Mouse (Mus musculus): ENCODE results near the gene Trub1. TPM values are rescaled to one million over a fixed set of nuclear protein-coding genes. Genes with fewer than 3 reads are reported as not detected.

Gene Trub1
- polyA plus RNA-seq, 1 experiment = 8.1 TPM

DNA sequence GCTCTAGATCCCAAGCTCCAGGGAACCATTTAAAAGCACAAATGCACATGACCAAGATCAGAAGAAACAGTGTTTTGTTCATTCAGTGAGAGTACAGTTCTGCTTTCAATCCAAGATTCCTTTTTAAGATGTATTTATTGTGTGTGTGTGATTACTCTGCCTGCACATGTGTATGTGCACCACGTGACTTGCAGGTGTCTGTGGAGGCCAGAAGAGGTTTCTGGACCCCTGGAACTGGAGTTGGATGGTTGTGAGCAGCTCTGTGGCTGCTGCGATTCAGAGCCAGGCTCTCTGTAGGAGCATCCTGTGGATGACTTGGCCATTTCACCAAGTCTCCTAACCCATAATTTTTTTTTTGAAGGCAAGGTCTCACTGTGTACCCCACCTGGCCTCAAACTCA lies 73.0 kb downstream of the Trub1 start:
- no peaks in the 10 kb centered on the region for H3K27me3 ChIP-seq (ENCODE audit: control insufficient read depth, insufficient read depth, low read length)
- no peak for DNase-seq
- no peak overlapping the region for H3K27ac ChIP-seq (ENCODE audit: control insufficient read depth, insufficient read depth, low read length)
- H3K4me3 ChIP-seq (ENCODE audit: control insufficient read depth, insufficient read depth, low read length) = no peak overlapping the region
- no peaks in the 10 kb centered on the region for H3K4me1 ChIP-seq (replicated peaks; ENCODE audit: control insufficient read depth, insufficient read depth, low read length)
- WGBS = 60% methylated on average over 2 of the region's 2 CpGs
- TF ChIP-seq CTCF (IDR thresholded peaks at IDR 0.05; ENCODE audit: borderline replicate concordance, control insufficient read depth, extremely low read depth, insufficient read depth, low read length, poor library complexity) = no peak
- TF ChIP-seq POLR2A (IDR thresholded peaks at IDR 0.05; ENCODE audit: control insufficient read depth, extremely low read depth, insufficient read depth, low read length, poor library complexity) = no peak
- H3K36me3 ChIP-seq (ENCODE audit: control insufficient read depth, insufficient read depth, low read length) = no peaks in the 10 kb centered on the region

- DNase-seq = no peak
- H3K27ac ChIP-seq (ENCODE audit: control insufficient read depth, insufficient read depth, low read length) = no peak overlapping the region
- no peaks in the 10 kb centered on the region for H3K36me3 ChIP-seq (ENCODE audit: control insufficient read depth, insufficient read depth, low read length)
- no peak overlapping the region for H3K4me3 ChIP-seq (ENCODE audit: control insufficient read depth, insufficient read depth, low read length)
- 91% methylated on average over 4 of the region's 4 CpGs for WGBS
- TF ChIP-seq POLR2A (IDR thresholded peaks at IDR 0.05; ENCODE audit: control insufficient read depth, extremely low read depth, insufficient read depth, low read length, poor library complexity) (no peak), CTCF (IDR thresholded peaks at IDR 0.05; ENCODE audit: borderline replicate concordance, control insufficient read depth, extremely low read depth, insufficient read depth, low read length, poor library complexity) (no peak)
- H3K4me1 ChIP-seq (replicated peaks; ENCODE audit: control insufficient read depth, insufficient read depth, low read length) = no peaks in the 10 kb centered on the region
- no peaks in the 10 kb centered on the region for H3K27me3 ChIP-seq (ENCODE audit: control insufficient read depth, insufficient read depth, low read length)
These were observed 77.5 kb downstream of the Trub1 start for GRCm38 (mm10) chr19:57530212-57530611.

DNA sequence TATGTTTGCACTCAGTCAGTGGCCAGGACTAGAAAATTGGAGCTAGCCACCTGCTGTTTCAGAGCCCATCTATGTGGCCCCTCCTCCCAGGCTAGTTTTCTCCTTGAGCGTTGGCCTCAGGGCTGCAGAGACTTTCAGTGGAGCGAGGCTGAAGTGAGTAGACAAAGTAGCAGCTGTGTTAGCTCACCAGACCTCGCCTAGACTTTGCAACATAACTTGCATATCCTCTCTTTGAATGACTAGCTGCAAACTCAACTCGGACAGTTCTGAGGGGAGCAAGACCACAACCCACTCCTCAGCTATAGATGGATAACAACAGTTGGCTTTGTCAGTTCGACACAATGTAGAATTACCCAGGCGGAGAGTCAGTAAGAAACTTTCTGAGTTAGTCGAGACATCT lies 81.5 kb downstream of the Trub1 start:
- 91% methylated on average over 7 of the region's 7 CpGs for WGBS
- H3K27ac ChIP-seq (ENCODE audit: control insufficient read depth, insufficient read depth, low read length) = no peak overlapping the region
- H3K4me1 ChIP-seq (replicated peaks; ENCODE audit: control insufficient read depth, insufficient read depth, low read length) = no peaks in the 10 kb centered on the region
- H3K27me3 ChIP-seq (ENCODE audit: control insufficient read depth, insufficient read depth, low read length) = no peaks in the 10 kb centered on the region
- no peak for DNase-seq
- no peaks in the 10 kb centered on the region for H3K36me3 ChIP-seq (ENCODE audit: control insufficient read depth, insufficient read depth, low read length)
- TF ChIP-seq POLR2A (IDR thresholded peaks at IDR 0.05; ENCODE audit: control insufficient read depth, extremely low read depth, insufficient read depth, low read length, poor library complexity) (no peak), CTCF (IDR thresholded peaks at IDR 0.05; ENCODE audit: borderline replicate concordance, control insufficient read depth, extremely low read depth, insufficient read depth, low read length, poor library complexity) (no peak)
- H3K4me3 ChIP-seq (ENCODE audit: control insufficient read depth, insufficient read depth, low read length) = no peak overlapping the region

- Histone ChIP-seq H3K36me3 (ENCODE audit: control insufficient read depth, insufficient read depth, low read length) (no peaks in the 10 kb centered on the region), H3K27ac (ENCODE audit: control insufficient read depth, insufficient read depth, low read length) (no peak overlapping the region), H3K4me3 (ENCODE audit: control insufficient read depth, insufficient read depth, low read length) (no peak overlapping the region), H3K4me1 (replicated peaks; ENCODE audit: control insufficient read depth, insufficient read depth, low read length) (no peaks in the 10 kb centered on the region), H3K27me3 (ENCODE audit: control insufficient read depth, insufficient read depth, low read length) (no peaks in the 10 kb centered on the region)
- no peak for DNase-seq
- WGBS = 86% methylated on average over 5 of the region's 5 CpGs
- TF ChIP-seq CTCF (IDR thresholded peaks at IDR 0.05; ENCODE audit: borderline replicate concordance, control insufficient read depth, extremely low read depth, insufficient read depth, low read length, poor library complexity) = no peak
- no peak for TF ChIP-seq POLR2A (IDR thresholded peaks at IDR 0.05; ENCODE audit: control insufficient read depth, extremely low read depth, insufficient read depth, low read length, poor library complexity)
These were observed 83.8 kb downstream of the Trub1 start for GRCm38 (mm10) chr19:57536512-57536911.

GRCm38 (mm10) chr19:57537510-57538182 lies 84.9 kb downstream of the Trub1 start:
- DNase-seq = no peak
- Histone ChIP-seq H3K4me3 (ENCODE audit: control insufficient read depth, insufficient read depth, low read length) (no peak overlapping the region), H3K4me1 (replicated peaks; ENCODE audit: control insufficient read depth, insufficient read depth, low read length) (no peaks in the 10 kb centered on the region), H3K27me3 (ENCODE audit: control insufficient read depth, insufficient read depth, low read length) (no peaks in the 10 kb centered on the region), H3K36me3 (ENCODE audit: control insufficient read depth, insufficient read depth, low read length) (no peaks in the 10 kb centered on the region), H3K27ac (ENCODE audit: control insufficient read depth, insufficient read depth, low read length) (no peak overlapping the region)
- 93% methylated on average over 7 of the region's 7 CpGs for WGBS
- TF ChIP-seq POLR2A (IDR thresholded peaks at IDR 0.05; ENCODE audit: control insufficient read depth, extremely low read depth, insufficient read depth, low read length, poor library complexity) = no peak
- TF ChIP-seq CTCF (IDR thresholded peaks at IDR 0.05; ENCODE audit: borderline replicate concordance, control insufficient read depth, extremely low read depth, insufficient read depth, low read length, poor library complexity) = no peak

- H3K4me3 ChIP-seq (ENCODE audit: control insufficient read depth, insufficient read depth, low read length) = no peak overlapping the region
- TF ChIP-seq POLR2A (IDR thresholded peaks at IDR 0.05; ENCODE audit: control insufficient read depth, extremely low read depth, insufficient read depth, low read length, poor library complexity) (no peak), CTCF (IDR thresholded peaks at IDR 0.05; ENCODE audit: borderline replicate concordance, control insufficient read depth, extremely low read depth, insufficient read depth, low read length, poor library complexity) (no peak)
- H3K4me1 ChIP-seq (replicated peaks; ENCODE audit: control insufficient read depth, insufficient read depth, low read length) = no peaks in the 10 kb centered on the region
- no peak overlapping the region for H3K27ac ChIP-seq (ENCODE audit: control insufficient read depth, insufficient read depth, low read length)
- DNase-seq = no peak
- H3K27me3 ChIP-seq (ENCODE audit: control insufficient read depth, insufficient read depth, low read length) = no peaks in the 10 kb centered on the region
- WGBS = 98% methylated on average over 11 of the region's 11 CpGs
- H3K36me3 ChIP-seq (ENCODE audit: control insufficient read depth, insufficient read depth, low read length) = no peaks in the 10 kb centered on the region
These were observed 87.4 kb downstream of the Trub1 start for GRCm38 (mm10) chr19:57540118-57540517.

Other genes starting within 250 kb of the Trub1 start
- 216 and 231 TPM in 2 replicates for gene Ablim1, start 138.0 kb upstream of the Trub1 start, polyA plus RNA-seq (2012; rRNA removed)
- 26.1 and 28.3 TPM in 2 replicates for gene Fam160b1, start 92.2 kb upstream of the Trub1 start, polyA plus RNA-seq (2012; rRNA removed)
- 8.2 and 8.4 TPM in 2 replicates for gene Atrnl1, start 158.1 kb downstream of the Trub1 start, polyA plus RNA-seq (2012; rRNA removed)